Mouse (Mus musculus) heart, embryonic 15.5 days (tissue): ENCODE data around the gene Baiap2l1. TPM values are rescaled to one million over a fixed set of nuclear protein-coding genes. Genes with fewer than 3 reads are reported as not detected.
A peak's percentile ranks its signal among the peaks of the same experiment; 100 is the strongest.

Experiments
- ATAC-seq: fragments of 200-750 bp; cut with Nextera tagmentation; replicated peaks from 2 replicates; pipeline ENCODE4 v1.8.0; 2017; ENCODE audit warnings: low read depth, moderate TSS enrichment; ENCODE audit not compliant: insufficient number of reproducible peaks, insufficient read depth, low FRiP score
- H3K27ac ChIP-seq: fragments of 300-500 bp; sonication (generic); 2 replicates; pipeline ENCODE4 v1.5.1; 2015; ENCODE audit warnings: mild to moderate bottlenecking, inconsistent platforms
- H3K27me3 ChIP-seq: fragments of 300-500 bp; sonication (generic); 2 replicates; pipeline ENCODE4 v1.6.1; 2015; ENCODE audit warnings: inconsistent platforms
- H3K36me3 ChIP-seq: fragments of 300-500 bp; sonication (generic); 2 replicates; pipeline ENCODE4 v1.6.1; 2015; ENCODE audit warnings: mild to moderate bottlenecking, inconsistent platforms
- H3K4me1 ChIP-seq: fragments of 300-500 bp; sonication (generic); replicated peaks from 2 replicates; pipeline ENCODE4 v1.6.1; 2015; ENCODE audit warnings: inconsistent platforms
- H3K4me2 ChIP-seq: fragments of 300-500 bp; sonication (generic); 2 replicates; pipeline ENCODE4 v1.6.1; 2015; ENCODE audit warnings: inconsistent platforms, mild to moderate bottlenecking, moderate library complexity
- H3K4me3 ChIP-seq: fragments of 300-500 bp; sonication (generic); 2 replicates; pipeline ENCODE4 v1.5.1; 2015; ENCODE audit warnings: mild to moderate bottlenecking, inconsistent platforms
- H3K9ac ChIP-seq: fragments of 300-500 bp; sonication (generic); 2 replicates; pipeline ENCODE4 v1.6.1; 2015; ENCODE audit warnings: mild to moderate bottlenecking, inconsistent platforms
- H3K9me3 ChIP-seq: fragments of 300-500 bp; sonication (generic); replicated peaks from 2 replicates; pipeline ENCODE4 v1.6.1; 2016; ENCODE audit warnings: inconsistent platforms
- WGBS: fragments of 180-500 bp; shearing (Covaris S2); methylation state at CpG from one replicate; pipeline ENCODE4 v1.1.7; 2015; ENCODE audit warnings: mixed read lengths; 5-methylcytosine and 5-hydroxymethylcytosine counted together
- polyA plus RNA-seq: library from polyadenylated mRNA; unstranded; fragments of >200 nt; fragmentation: Nextera tagmentation; extraction: Ambion mirVana; gene quantifications from 2 replicates; pipeline ENCODE4 v1.2.1, GENCODE M21; 2015

The Baiap2l1 gene
- polyA plus RNA-seq, 1 experiment from 2014 or later, result 11.4 TPM

DNA sequence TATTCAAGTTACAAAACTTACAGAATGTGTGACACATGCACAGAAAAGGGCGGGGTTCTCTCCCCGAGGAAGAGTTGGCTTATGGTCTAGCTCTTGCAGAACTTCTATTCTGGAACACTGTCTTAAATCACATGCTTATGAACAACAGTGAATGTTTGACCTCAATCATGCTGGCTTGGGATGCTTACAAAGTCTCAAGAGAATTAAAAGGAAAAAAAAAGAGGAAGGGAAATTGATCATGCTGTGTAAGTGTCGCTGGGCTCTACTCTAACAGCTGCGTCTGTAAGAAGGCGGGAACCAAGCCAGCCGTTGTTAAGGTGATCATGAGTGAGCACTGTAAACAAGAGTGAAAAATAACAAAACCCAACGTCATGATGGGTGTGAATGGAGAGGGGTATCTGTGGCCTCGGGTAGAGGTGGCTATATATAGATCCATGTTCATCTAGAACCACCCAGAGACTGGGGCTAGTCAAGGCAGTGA lies 74.3 kb downstream of the Baiap2l1 start:
- peaks cover 19% of the 10 kb centered on the region for H3K36me3 ChIP-seq
- no peak overlapping the region for H3K4me2 ChIP-seq
- 54% methylated on average over 8 of the region's 8 CpGs for WGBS
- no peak for ATAC-seq
- H3K27ac ChIP-seq, result no peak overlapping the region
- peaks cover 19% of the 10 kb centered on the region for H3K4me1 ChIP-seq
- H3K27me3 ChIP-seq, result no peaks in the 10 kb centered on the region
- H3K9ac ChIP-seq, result no peak overlapping the region
- H3K9me3 ChIP-seq, result no peaks in the 10 kb centered on the region
- no peak overlapping the region for H3K4me3 ChIP-seq

DNA sequence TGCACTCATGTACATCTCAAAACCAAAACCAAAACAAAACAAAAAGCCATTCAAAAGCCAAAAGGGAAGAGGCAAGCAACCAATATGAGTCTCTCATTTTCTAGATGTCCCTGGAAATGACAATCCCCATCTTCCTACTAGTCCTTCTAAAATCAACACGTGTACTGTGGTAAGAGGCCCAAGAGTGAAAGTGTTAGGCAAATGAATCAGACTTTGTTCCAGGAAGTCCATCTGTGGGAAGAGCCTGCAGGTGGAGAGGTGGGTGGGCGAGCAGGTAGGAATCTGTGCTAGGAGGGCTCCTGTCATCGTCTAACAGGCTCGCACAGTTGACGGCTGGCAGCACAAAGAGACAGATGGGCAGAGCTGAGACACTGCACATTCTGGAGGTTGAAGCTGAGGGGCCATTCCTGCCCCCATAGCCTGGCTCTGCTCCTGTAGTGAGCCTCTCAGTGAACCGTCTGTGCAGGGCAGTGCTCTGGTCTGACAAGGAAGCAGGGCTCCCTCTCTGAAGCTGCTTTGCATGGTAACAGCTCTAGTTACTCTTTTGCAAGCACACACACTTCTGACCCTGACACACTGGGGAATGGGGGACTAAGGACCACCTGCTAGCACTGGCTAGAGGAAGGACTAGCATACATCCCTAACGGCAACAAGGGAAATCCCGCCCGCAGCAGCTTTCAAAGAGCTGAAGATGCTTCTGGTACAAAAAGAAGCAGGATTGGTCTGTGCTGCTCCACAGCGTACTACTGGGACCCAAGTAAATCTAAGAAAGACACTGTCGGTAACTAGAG lies 75.2 kb downstream of the Baiap2l1 start:
- Histone ChIP-seq H3K4me2 (no peak overlapping the region), H3K27ac (no peak overlapping the region), H3K27me3 (no peaks in the 10 kb centered on the region), H3K9ac (no peak overlapping the region), H3K4me1 (peaks cover 13% of the 10 kb centered on the region), H3K36me3 (peaks cover 24% of the 10 kb centered on the region), H3K9me3 (no peaks in the 10 kb centered on the region), H3K4me3 (no peak overlapping the region)
- ATAC-seq, result no peak
- 77% methylated on average over 11 of the region's 11 CpGs for WGBS

DNA sequence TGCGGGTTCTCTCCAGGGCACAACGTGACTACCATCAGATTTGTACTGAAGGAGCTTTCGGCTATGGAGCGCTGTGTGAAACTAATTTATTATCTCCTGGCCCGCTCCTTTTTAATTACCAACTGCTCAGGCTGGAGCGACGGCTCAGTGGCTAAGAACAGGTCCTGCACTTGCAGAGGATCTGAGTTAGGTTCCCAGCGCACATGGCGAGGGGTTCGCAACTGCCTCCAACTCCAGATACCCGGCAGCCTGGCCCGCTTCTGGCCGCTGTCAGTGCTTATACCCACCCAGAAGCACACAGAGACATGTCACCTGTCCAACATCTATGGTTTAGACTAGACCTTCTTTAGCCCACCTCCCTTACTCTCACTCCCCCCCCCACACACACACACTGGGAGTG lies 78.0 kb downstream of the Baiap2l1 start:
- 93% methylated on average over 13 of the region's 13 CpGs for WGBS
- ATAC-seq, result no peak
- H3K4me3 ChIP-seq, result no peak overlapping the region

DNA sequence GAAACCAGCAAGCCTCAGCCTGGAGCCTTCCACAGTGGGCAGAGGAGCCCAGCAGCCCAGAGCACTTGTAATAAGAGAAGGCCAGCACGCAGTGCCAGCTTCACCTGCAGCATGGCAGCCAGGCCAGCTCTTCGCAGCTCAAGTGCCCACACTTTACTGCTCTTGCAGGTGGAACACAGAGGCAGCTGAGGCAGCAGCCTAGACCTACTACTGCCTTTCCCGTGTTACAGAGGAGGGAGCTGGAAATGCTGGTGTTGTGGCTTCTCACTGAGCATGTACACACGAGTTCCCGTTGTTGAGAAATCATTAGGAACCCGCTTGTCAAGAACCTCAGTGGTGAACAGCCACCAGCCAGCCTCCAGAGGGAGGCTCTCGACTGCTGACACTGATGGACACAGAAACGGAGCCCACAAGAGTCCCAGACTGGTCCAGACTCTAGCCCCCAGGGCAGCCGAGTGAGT lies 78.8 kb downstream of the Baiap2l1 start:
- H3K27me3 ChIP-seq, result no peaks in the 10 kb centered on the region
- no peak overlapping the region for H3K27ac ChIP-seq
- H3K4me1 ChIP-seq, result peaks cover 9% of the 10 kb centered on the region
- H3K4me2 ChIP-seq, result no peak overlapping the region
- no peak overlapping the region for H3K4me3 ChIP-seq
- H3K36me3 ChIP-seq, result peaks cover 24% of the 10 kb centered on the region
- H3K9me3 ChIP-seq, result no peaks in the 10 kb centered on the region
- ATAC-seq, result no peak
- 73% methylated on average over 9 of the region's 9 CpGs for WGBS
- no peak overlapping the region for H3K9ac ChIP-seq

More for the DNA sequence above, 78.0 kb downstream of the Baiap2l1 start:
- Histone ChIP-seq H3K27ac (no peak overlapping the region), H3K9ac (no peak overlapping the region), H3K4me2 (no peak overlapping the region), H3K9me3 (no peaks in the 10 kb centered on the region), H3K27me3 (no peaks in the 10 kb centered on the region), H3K4me1 (peaks cover 6% of the 10 kb centered on the region), H3K36me3 (peaks cover 24% of the 10 kb centered on the region)

DNA sequence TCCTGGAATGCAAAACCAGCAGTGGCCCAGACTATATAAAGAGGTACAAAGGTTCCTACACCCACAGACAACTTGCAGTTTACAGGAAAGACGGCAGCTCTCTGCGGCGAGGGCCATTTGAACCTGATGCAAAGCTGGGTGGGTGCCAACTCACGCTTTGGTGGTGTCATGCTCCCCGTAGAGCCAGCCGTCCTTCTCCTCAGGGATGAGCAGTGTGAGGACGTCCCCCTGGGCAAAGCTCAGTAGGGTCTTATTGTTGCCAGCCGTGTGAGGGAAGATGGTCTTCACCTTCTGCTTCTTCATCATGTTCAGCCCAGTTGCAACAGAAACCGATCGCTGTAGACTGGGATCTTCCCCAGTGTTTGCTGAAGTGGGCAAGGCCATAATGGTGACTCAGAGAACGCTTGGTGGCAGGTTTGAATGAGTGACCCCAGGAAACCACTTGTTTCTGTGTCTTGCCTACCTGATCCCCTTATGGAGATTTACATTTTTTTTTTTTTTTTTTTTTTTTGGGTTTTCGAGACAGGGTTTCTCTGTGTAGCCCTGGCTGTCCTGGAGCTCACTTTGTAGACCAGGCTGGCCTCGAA lies 79.4 kb downstream of the Baiap2l1 start:
- Histone ChIP-seq H3K27me3 (no peaks in the 10 kb centered on the region), H3K36me3 (peaks cover 24% of the 10 kb centered on the region), H3K27ac (no peak overlapping the region), H3K9me3 (no peaks in the 10 kb centered on the region), H3K4me1 (peaks cover 5% of the 10 kb centered on the region; the same call in 1 of the 2 replicates), H3K4me2 (no peak overlapping the region), H3K4me3 (no peak overlapping the region), H3K9ac (no peak overlapping the region)
- WGBS, result 83% methylated on average over 12 of the region's 13 CpGs
- no peak for ATAC-seq

DNA sequence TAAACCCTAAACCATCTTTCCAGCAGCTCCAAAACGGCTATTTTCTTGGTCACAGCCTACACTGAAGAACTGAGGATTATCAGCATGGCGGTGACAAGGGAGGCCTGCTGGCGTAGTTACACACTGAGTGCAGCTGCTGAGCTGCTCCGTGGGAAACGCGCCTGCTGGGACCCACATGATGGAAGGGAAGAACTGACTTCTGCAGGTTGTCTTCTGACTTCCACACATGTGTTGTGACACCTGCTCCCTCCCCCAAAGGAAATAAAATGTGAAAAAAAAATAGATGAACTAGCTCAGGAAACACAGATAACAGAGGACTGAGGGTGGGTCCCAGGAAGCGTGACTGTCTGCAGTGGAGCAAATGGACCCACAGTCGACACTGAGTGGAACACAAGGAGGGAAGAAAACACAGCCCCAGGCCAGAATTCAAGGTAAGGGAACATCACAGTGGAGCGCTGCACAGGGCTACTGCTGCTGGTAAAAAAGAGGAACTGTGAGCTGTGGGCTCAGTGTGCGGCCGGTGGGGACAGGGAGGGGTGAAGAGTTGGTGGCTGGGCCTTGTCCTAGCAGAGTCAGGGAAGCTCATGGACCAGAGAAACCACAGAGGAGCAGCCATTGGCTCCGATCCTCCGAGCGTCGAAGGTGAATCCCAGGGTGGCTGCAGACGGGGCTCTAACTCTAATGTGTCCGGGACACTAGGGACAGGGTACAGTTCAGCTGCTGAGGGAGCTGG lies 80.8 kb downstream of the Baiap2l1 start:
- H3K36me3 ChIP-seq, result peaks cover 24% of the 10 kb centered on the region
- no peak overlapping the region for H3K4me3 ChIP-seq
- H3K27ac ChIP-seq, result no peak overlapping the region
- 65% methylated on average over 17 of the region's 17 CpGs for WGBS
- no peaks in the 10 kb centered on the region for H3K9me3 ChIP-seq
- no peak overlapping the region for H3K4me2 ChIP-seq
- ATAC-seq, result peak; percentile 37; the same call in 1 of the 2 replicates
- H3K4me1 ChIP-seq, result peaks cover 5% of the 10 kb centered on the region; the same call in 1 of the 2 replicates
- no peak overlapping the region for H3K9ac ChIP-seq
- no peaks in the 10 kb centered on the region for H3K27me3 ChIP-seq

DNA sequence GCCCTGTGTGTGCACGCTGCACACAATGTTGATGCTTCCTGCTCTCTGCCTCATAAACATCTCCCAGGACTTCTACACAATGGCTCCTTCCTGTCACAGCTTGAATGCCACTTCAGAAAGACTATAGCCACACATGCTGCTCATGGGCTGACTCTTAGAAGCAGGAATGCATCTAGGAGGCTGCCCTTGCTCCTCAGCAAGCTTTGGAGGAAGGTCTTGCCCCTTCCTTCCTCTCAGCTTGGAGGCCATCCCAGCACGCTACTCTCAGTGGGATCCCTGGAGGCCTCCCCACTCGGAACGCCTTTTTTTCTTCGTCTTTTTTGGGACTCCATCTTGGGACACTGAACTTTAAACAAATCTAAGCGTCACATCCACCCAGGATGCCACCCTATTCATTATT lies 83.0 kb downstream of the Baiap2l1 start:
- H3K9ac ChIP-seq, result no peak overlapping the region
- 73% methylated on average over 6 of the region's 6 CpGs for WGBS
- no peak overlapping the region for H3K4me3 ChIP-seq
- no peaks in the 10 kb centered on the region for H3K27me3 ChIP-seq
- H3K27ac ChIP-seq, result peak overlapping the region; percentile 9; the same call in 1 of the 2 replicates
- H3K4me1 ChIP-seq, result peaks cover 16% of the 10 kb centered on the region
- no peak for ATAC-seq
- H3K4me2 ChIP-seq, result no peak overlapping the region
- H3K36me3 ChIP-seq, result peaks cover 14% of the 10 kb centered on the region
- H3K9me3 ChIP-seq, result no peaks in the 10 kb centered on the region

DNA sequence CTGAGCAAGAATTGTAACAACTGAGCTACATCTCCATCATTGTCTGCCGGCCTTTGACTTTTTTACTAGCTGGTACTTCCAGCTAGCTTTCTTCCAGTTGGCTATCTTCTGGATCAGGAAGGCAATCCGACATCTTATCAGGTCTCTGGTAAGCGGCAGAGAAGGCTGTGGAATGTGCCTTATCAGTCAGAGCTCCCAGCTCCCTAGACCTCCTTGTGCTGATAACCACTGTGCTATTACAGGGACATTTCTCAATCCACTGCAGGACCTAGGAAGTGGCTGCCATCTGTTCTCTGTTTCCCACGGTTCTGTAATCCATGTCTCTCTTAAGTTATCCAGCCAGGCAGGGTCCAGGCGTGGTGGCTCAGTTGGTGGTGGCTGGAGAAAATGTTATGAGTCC lies 86.1 kb downstream of the Baiap2l1 start:
- ATAC-seq, result no peak

DNA sequence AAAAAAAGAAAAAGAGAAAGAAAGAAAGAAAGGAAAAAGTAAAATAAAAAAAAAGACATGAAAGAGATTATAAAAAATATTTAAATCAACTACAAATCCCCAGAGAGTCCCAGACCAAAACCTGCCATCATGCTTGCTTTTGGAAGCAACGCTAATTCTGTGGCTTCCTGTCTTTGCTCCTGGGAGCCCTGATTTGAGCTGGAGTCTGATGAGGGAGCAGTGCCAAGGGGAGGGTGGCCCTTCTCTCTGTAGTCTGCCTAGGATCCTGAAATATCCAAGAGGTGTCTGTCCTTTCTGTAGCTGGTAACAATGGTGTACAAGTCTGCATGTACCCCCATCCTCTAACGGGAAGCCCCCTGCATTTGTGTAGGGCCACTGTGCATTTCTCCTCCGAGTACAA lies 86.8 kb downstream of the Baiap2l1 start:
- Histone ChIP-seq H3K4me3 (no peak overlapping the region), H3K4me1 (peaks cover 44% of the 10 kb centered on the region), H3K9ac (no peak overlapping the region), H3K9me3 (no peaks in the 10 kb centered on the region), H3K36me3 (peaks cover 15% of the 10 kb centered on the region), H3K27ac (peak overlapping the region; percentile 55), H3K27me3 (no peaks in the 10 kb centered on the region), H3K4me2 (no peak overlapping the region)
- WGBS, result 50% methylated on average over 3 of the region's 3 CpGs
- no peak for ATAC-seq

More for the DNA sequence above, 86.1 kb downstream of the Baiap2l1 start:
- no peaks in the 10 kb centered on the region for H3K27me3 ChIP-seq
- peaks cover 38% of the 10 kb centered on the region for H3K4me1 ChIP-seq
- H3K9ac ChIP-seq, result no peak overlapping the region
- peaks cover 8% of the 10 kb centered on the region for H3K36me3 ChIP-seq
- WGBS, result 17% methylated on average over 5 of the region's 5 CpGs
- no peak overlapping the region for H3K4me3 ChIP-seq
- peak overlapping the region; percentile 55 for H3K27ac ChIP-seq
- H3K4me2 ChIP-seq, result no peak overlapping the region
- H3K9me3 ChIP-seq, result no peaks in the 10 kb centered on the region

DNA sequence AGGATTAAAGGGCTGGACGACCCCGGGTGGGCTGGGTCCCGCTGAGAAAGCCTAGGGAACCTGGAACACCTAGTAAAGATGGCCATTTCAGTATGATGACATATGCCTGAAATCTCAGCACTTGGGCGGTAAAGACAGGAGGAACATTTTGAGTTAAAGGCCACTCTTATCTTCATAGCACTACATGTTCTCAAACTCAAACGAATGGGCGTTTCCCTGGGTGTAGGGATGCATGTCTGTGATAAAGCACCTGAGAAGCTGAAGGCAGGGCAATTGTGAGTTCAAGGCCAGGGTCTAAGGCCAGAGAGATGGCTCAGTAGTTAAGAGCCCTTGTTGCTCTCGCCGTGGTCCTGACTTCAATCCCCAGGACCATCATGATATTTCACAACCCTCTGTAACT lies 87.5 kb downstream of the Baiap2l1 start:
- Histone ChIP-seq H3K4me3 (no peak overlapping the region), H3K9ac (no peak overlapping the region), H3K36me3 (peaks cover 18% of the 10 kb centered on the region), H3K27me3 (no peaks in the 10 kb centered on the region), H3K4me2 (no peak overlapping the region), H3K27ac (no peak overlapping the region), H3K9me3 (no peaks in the 10 kb centered on the region), H3K4me1 (peaks cover 44% of the 10 kb centered on the region)
- 89% methylated on average over 8 of the region's 8 CpGs for WGBS
- no peak for ATAC-seq

DNA sequence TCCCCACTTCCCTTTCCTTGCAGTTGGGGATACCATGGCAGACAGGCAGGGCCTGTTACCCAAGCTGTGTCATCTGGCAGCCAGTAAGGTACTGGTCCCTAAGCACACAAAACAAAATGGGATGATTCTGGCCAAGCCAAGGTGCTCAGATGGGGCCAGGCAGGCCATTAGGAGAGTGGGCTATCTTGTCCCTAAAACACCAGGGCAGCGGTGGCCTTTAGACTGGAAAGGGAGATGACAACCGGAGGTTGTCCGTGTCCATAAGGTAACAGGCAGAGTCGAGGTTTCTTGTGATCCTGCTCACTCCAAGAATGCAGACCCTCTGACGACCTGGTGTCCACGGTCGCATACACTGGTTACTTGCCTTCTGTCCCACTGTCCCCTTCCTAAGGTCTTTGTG lies 88.0 kb downstream of the Baiap2l1 start:
- peaks cover 19% of the 10 kb centered on the region for H3K36me3 ChIP-seq
- H3K4me1 ChIP-seq, result peaks cover 43% of the 10 kb centered on the region
- WGBS, result 91% methylated on average over 7 of the region's 7 CpGs
- H3K4me2 ChIP-seq, result no peak overlapping the region
- H3K9ac ChIP-seq, result no peak overlapping the region
- H3K27me3 ChIP-seq, result no peaks in the 10 kb centered on the region
- H3K9me3 ChIP-seq, result no peaks in the 10 kb centered on the region
- H3K4me3 ChIP-seq, result no peak overlapping the region
- H3K27ac ChIP-seq, result no peak overlapping the region
- ATAC-seq, result no peak
